Mouse (Mus musculus) urinary bladder, postnatal 14 days (tissue): ENCODE results near the gene Plekha3.

ENCODE experiments used
- DNase-seq: peaks from one replicate; pipeline ENCODE4 v3.0.0; 2021; ENCODE audit warnings: low spot score

The Plekha3 gene

DNA sequence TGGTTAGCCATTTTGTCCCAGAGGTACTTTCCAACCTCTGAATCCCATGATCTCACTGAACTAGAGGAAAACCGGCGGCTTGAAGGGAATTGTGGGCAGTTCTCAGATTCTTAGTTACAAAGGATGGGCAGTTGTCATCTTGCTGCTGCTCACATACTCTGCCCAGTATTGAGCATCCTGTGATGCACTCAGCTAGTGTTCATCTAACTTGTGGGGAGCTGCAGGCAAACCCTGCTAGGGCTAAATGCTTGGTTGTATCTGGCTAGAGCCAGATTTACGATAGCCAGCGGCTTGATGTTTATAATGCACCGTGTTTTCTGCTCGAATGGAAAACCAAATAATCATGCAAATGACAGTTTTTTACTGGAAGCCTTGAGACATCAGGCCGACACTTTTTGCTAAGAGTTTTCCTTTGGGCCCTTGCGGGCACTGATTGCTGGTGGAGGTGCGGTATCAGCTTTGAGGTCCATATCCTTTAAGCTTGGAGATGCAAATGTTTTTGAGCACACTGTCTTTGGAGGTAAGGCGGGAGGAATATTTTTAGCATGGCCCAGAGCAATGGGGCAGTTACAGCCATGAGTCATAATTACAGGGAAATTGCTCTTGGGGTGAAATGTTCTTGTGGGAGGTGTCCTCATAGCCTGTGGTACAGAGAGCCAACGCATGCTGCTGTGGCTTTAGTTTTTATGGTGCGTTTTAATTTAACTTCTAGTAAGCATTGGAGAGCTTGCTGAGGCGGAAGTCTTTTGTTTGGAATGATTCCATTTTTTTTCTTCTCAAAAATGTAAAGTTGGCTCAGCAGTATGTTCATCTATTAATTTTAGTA lies 1.5 kb downstream of the Plekha3 start:
- DNase-seq, result no peak

DNA sequence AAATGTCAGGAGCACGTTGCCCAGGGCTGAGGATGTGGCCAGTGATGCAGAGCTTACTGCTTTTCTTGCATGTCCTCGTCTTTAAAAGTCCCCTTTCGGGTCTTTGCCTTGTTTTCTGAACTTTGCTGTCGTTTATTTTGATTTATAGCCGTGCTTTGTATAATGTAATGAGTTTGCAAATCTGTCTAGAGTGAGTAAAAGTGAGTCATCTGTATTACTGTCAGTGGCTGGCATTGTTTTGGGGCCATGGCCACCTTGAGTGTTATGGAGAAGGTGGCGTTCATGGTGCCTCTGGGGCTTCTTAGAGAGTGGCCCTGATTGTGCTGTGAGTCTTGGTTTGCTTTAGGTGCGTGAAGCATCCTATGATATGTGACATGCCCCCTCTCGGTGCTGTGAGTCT lies 7.2 kb downstream of the Plekha3 start:
- no peak for DNase-seq

DNA sequence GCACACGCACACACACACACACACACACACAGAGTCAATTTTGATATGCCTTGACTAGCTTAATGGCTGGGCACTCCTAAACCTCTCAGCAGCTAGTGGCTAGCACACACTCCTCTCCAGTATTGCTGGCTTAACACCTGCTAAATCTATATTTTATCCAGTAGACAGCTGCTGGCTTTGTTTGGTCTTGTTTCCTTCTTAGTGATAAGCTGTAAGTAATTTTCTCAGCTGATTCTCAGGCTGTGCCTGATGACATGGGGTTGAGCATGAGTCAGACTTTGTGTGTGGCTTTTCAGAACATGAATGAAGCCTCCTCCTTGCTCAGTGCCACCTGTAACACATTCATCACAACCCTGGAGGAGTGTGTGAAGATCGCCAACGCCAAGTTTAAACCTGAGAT lies 11.9 kb downstream of the Plekha3 start:
- DNase-seq, result no peak

DNA sequence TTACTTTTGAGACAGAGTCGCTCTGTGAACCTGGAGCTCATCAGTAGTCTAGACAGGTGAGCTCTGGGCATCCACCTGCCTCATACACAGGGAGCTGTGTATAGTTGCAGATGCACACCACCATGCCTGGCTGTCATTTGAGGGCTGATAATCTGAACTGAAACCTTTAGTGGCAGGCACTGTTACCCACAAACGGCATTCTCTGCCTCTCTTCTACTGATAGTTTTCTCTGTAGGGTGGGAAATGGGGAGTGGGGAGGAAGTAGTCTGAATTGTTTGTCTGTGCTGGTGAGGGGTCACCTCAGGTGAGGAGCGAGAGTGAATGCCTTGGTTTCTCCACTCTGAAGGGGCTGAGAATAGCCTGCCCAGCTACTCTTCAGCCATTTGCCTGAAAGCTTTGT lies 12.5 kb downstream of the Plekha3 start:
- no peak for DNase-seq

DNA sequence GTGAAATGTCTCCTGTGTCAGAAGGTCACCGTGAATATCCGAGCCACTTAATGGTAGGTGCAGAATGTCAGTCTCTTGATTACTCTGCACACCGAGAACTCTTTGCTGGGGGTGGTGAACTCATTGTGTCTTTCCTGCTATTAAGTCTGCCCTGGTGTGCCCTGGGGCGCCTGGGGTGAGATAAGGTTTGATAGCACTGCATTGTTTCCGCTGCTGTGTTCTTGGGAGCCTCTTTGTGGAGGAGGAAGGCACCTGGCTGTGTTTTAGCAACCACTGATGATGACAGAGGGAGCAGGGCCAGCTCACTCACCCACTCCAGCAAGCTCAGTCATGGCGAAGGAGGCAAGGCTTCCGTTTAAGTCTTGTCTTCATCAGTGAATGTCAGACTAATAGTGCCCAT lies 13.1 kb downstream of the Plekha3 start:
- DNase-seq, result no peak

DNA sequence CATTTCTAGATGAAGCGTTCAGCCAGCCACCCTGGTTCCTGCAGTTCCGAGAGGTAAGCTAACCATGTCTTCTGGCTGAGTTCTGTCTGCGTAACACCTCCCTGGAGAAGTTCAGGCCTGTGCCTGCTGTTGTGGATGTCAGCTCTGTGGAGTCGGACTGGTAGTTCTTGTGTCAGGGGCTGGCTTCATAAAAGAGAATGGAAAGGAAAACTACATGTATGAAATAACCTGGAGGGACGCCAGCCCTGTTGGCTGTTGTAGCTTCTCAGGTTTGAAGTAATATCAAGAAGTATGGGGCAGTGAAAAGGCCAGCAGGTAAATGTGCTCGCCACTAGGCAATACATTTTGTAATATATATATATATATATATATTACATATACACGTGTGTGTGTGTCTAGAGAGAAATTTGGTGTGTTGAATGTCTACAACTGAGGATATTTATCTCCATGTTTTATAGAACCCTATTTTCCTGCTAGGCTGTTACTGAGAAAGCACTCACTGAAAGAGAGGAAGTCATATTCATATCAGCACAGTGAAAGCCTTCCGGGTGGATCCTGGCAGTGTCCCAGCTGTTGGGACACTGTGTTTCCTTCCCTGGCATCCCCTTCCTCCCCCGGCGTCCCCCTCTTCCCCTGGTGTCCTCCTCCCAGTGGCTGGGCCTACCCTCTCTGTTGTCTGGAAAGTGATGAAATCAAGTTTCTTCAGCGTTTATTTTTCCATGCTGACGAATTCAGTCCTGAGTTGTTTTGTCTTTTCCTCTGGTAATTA lies 15.5 kb downstream of the Plekha3 start:
- peak; percentile 37 for DNase-seq

DNA sequence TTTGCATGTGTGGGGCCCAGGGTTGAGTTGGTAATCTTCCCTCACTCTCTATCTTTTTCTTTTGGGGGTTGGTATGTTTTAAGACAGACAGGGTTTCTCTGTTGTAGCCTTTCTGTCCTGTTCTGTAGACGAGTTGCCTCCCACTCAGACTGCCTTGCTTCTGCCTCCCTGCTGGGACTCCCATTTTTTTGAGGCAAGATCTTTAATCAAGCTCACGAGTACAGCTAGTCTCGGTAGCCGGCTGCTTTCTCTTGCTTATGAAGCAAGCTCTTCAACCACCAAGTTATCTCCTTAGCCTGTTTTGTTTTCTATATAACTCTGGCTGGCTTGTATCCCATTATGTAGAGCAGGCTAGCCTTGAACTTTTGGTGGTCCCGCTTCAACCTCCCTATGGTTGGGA lies 18.7 kb downstream of the Plekha3 start:
- DNase-seq, result no peak

DNA sequence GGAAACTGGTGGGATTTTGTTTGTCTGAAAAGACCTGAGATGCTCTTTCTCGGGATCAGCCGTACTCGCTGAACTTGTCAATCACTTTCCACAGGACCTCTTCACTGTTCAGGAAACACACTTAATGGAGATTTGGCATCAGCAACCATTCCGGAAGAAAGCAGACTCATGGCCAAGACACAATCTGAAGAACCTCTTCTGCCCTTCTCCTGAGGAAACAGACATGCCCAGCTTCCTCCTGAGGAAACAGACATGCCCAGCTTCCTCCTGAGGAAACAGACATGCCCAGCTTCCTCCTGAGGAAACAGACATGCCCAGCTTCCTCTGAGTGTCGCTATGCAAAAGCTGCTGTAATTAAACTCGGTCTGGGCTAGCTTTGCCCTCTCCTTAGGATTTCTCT lies 20.2 kb downstream of the Plekha3 start:
- DNase-seq, result no peak

DNA sequence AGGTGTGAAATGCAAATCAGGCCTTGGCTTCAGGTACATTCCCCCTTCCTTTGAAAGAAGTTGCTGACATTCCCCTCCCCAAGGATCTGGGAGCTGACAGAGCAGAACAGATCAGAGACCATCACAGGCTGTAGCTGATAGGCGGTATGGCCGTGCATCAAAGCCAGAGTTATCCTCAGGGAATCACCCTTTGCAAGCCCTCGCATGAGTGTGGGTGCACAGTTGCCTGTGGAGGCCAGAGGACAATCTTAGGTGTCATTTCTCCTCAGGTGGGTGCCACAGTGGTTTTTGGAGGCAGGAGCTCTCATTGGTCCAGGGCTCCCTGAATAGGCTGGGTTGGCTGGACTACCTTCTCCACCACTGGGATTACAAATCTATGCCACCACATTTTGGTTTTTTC lies 27.1 kb downstream of the Plekha3 start:
- DNase-seq, result no peak

DNA sequence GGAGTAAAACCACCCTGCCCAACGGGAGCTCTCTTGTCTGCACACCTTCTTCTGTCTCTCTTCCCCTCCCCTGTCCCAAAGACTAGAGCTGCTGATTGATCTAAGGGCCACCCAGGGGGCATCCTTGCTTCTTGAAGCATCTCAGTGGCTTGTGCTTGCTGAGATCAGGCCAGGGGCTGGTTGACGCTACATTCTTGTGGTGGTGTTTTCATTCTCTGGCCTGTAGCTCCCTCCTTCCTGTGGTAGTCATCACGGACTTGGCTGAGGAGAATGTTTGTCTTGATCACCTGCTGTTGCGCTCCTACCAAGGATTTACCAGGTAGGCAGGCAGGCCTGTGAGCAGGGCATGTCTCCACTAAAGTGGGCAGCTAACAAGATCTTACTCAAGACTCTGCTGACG lies 27.7 kb downstream of the Plekha3 start:
- DNase-seq, result no peak

DNA sequence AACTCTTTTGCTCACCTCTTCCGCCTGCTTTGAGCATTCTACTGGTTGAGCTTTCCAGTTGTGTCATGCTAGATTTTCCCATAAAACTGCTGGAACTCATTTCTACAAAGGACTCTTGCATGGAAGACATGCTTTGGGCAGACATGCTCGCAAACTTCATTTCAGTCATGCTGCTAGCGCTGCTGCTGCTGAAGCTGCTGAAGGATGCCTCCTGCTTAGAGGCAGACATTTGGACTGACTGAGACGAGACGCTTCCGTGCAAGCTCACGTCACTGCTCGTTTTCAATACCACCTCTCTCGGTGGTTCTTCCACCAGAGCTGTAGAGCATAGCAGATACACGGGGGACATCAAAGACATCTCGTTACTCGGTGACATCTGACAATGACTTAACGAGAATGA lies 30.6 kb downstream of the Plekha3 start:
- DNase-seq, result no peak

DNA sequence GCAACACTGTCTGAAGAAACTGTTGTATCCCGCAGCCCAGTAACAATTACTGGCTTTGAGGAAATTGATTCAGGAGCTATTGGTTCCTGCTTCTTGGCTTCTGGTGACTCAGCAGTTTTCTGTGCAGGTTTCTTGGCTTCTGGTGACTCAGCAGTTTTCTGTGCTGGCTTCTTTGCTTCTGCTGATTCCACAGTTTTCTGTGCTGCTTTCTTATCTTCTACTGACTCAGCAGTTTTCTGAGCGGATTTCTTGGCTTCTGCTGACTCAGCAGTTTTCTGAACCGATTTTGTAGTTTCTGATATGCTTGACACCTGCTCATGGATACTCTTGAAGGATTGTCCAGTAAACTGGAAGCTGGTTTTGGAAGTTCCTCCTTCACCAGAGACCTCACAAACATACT lies 33.4 kb downstream of the Plekha3 start:
- no peak for DNase-seq

DNA sequence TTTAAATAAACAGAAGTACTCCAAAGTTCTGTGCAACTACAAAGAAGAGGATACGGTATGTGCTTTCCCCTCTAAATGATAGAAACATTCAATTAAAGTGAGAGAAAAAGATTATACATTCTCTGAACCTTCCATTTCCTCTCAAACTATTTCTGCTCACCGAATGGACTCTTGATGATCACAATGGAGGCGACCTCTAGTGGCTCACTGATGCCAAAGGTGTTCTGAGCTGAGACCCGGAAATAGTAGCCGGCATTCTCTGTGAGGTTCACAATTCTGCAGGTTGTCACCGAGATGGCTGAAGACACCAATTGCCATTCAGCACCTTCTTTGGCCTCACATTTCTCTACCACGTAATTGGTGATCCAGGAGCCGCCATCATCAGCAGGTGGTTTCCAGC lies 39.9 kb downstream of the Plekha3 start:
- no peak for DNase-seq

DNA sequence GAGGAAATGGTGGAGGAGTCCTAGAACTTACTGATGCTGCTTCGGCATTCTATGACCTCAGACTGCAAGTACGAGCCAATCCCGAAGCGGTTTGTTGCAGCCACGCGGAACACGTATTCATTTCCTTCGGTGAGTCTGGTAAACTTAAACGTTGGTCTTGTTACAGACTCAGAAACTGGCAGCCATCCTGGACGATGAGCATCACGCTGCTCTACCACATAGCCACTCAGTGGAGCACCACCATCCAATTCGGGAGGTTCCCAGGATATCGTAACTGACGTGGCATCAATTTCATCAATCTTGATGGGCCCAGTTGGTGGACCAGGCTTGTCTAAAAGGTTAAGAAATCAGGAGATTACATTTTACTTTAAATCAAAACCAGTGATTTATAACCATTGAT lies 44.6 kb downstream of the Plekha3 start:
- DNase-seq, result no peak
